Mouse (Mus musculus): ENCODE results near the gene AI413582. TPM values are rescaled to one million over a fixed set of nuclear protein-coding genes. Genes with fewer than 3 reads are reported as not detected.

The AI413582 gene
- total RNA-seq, 2 experiments from 2014 or later = 61.4 to 72.2 TPM

- DNase-seq (ENCODE audit: low spot score in 2 of 2) = peak; percentile 79 to 88
Observed at GRCm38 (mm10) chr17:27556315-27557011, 9.1 kb downstream of the AI413582 start, which contains the start of gene Hmga1. Gene Hmga1 (plus strand): TSS chr17:27556497.

GRCm38 (mm10) chr17:27555512-27556172, 9.9 kb downstream of the AI413582 start:
- peak in 1 of 2 experiments; percentile 49 for DNase-seq (ENCODE audit: low spot score in 2 of 2)

- no peak for DNase-seq (ENCODE audit: low spot score in 2 of 2)
Observed at GRCm38 (mm10) chr17:27555075-27555511, 10.5 kb downstream of the AI413582 start.

- DNase-seq (ENCODE audit: low spot score in 2 of 2) = no peak
Observed at GRCm38 (mm10) chr17:27554062-27554960, 11.2 kb downstream of the AI413582 start.

GRCm38 (mm10) chr17:27552215-27553201, 13.0 kb downstream of the AI413582 start:
- peak in 1 of 2 experiments; percentile 48 for DNase-seq (ENCODE audit: low spot score in 2 of 2)

GRCm38 (mm10) chr17:27551393-27551940, 14.1 kb downstream of the AI413582 start:
- DNase-seq (ENCODE audit: low spot score in 2 of 2) = no peak

- DNase-seq (ENCODE audit: low spot score in 2 of 2) = peak; percentile 49 to 54
Observed at GRCm38 (mm10) chr17:27549234-27549633, 16.3 kb downstream of the AI413582 start.

- peak in 1 of 2 experiments; percentile 8 for DNase-seq (ENCODE audit: low spot score in 2 of 2)
Observed at GRCm38 (mm10) chr17:27547253-27547868, 18.2 kb downstream of the AI413582 start.

GRCm38 (mm10) chr17:27546574-27547085, 18.9 kb downstream of the AI413582 start:
- DNase-seq (ENCODE audit: low spot score in 2 of 2) = no peak

GRCm38 (mm10) chr17:27545991-27546390, 19.6 kb downstream of the AI413582 start:
- DNase-seq (ENCODE audit: low spot score in 2 of 2) = no peak

- DNase-seq (ENCODE audit: low spot score in 2 of 2) = no peak
Observed at GRCm38 (mm10) chr17:27544551-27544950, 21.0 kb downstream of the AI413582 start.

- DNase-seq (ENCODE audit: low spot score in 2 of 2) = no peak
Observed at GRCm38 (mm10) chr17:27541984-27542383, 23.6 kb downstream of the AI413582 start.

GRCm38 (mm10) chr17:27541261-27541660, 24.3 kb downstream of the AI413582 start:
- DNase-seq (ENCODE audit: low spot score in 2 of 2) = no peak

- peak; percentile 96 for DNase-seq (ENCODE audit: low spot score in 2 of 2)
Observed at GRCm38 (mm10) chr17:27534718-27535117, 30.8 kb downstream of the AI413582 start.

- no peak for DNase-seq (ENCODE audit: low spot score in 2 of 2)
Observed at GRCm38 (mm10) chr17:27533354-27533753, 32.2 kb downstream of the AI413582 start.

GRCm38 (mm10) chr17:27532095-27532494, 33.5 kb downstream of the AI413582 start:
- no peak for DNase-seq (ENCODE audit: low spot score in 2 of 2)

GRCm38 (mm10) chr17:27528767-27529166, 36.8 kb downstream of the AI413582 start:
- no peak for DNase-seq (ENCODE audit: low spot score in 2 of 2)

- DNase-seq (ENCODE audit: low spot score in 2 of 2) = no peak
Observed at GRCm38 (mm10) chr17:27528030-27528429, 37.5 kb downstream of the AI413582 start.

GRCm38 (mm10) chr17:27527188-27527587, 38.4 kb downstream of the AI413582 start:
- DNase-seq (ENCODE audit: low spot score in 2 of 2) = no peak
